Comparison of ENCODE assay signal across 8 mouse cellular contexts in the genomic region with DNA sequence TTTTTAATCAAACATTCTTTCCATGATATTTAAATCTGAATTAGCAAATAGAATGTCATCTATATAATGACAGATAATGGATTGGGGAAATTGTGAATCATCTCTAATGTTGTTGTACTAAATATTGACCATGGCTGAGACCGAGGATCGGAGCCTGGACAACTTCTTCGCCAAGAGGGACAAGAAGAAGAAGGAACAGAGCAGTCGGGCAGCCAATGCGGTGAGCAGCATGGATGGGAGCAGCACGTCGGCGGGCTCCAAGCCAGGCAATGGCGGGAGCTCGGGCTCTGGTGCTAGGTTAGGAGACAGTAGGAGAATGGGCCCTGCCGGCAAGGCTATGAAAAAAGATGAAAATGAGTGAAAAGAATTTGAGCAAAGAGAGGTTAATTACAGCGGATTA. TPM values are rescaled to one million over a fixed set of nuclear protein-coding genes. Genes with fewer than 3 reads are reported as not detected.
"Had no signal": no experiment of that assay in that cellular context is flagged by ENCODE, and none has a peak within 500 bp of the region (broad histone marks: within the 10 kb centered on the region; RNA-seq: fewer than 3 reads in every experiment).

No protein-coding gene starts in this region.

RNA-seq across cellular contexts. Expression of a gene that starts 38.5 kb away (rescaled TPM):
- polyA plus RNA-seq: lung, adult 2 months; lung, postnatal 0 days; macrophage; midbrain, embryonic 11.5 days; midbrain, embryonic 13.5 days; midbrain, embryonic 15.5 days; midbrain, postnatal 0 days; spleen, adult 2 months had no signal
